ENCODE assay signal across 8 mouse cellular contexts in the genomic region with DNA sequence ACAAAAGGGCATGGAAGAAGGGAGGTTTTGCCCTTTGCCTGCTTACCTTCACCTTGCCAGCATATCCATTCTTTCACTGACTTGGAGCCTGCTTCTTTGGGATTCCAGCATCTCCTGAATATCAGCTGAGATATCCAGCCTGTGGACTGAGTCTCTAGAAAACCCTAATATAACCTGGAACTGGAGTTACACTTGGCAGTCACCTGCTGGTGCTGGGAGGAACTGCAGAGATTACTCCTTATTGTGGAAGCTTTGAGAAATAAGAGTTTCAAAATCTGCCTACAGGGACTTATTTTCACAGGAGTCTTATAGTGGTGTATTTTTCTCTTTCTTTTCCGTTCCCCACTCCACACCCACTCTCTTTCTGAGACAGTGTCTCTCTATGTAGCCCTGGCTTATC.
A peak's percentile ranks its signal among the peaks of the same experiment; 100 is the strongest.
DNase-seq lines count a peak whose midpoint lies in the region.

No protein-coding gene starts in this region.

- peak; percentile 58 to 66 for DNase-seq in cerebellum, postnatal 10 days
- DNase-seq in cerebellum, adult 11-12 months: no peak
- peak; percentile 11 for DNase-seq in ovary, postnatal 14 days (ENCODE audit: low spot score)
- DNase-seq in ovary, adult 18-20 months (ENCODE audit: low spot score): no peak
- DNase-seq in embryo, embryonic 11 days: peak; percentile 57
- peak; percentile 35 for DNase-seq in layer of hippocampus, adult 9-11 months
- peak; percentile 63 for DNase-seq in naive thymus-derived CD4-positive, alpha-beta T cell, adult 2 months (ENCODE audit: low read depth)
- no peak for DNase-seq in urinary bladder, postnatal 4 days (ENCODE audit: low spot score in 2 of 2)

Comparison
In these comparisons a context has a peak if more than half of its experiments do, and no peak if none do; other contexts are left out.
1. DNase-seq: peak in cerebellum, postnatal 10 days (2 of 2), ovary, postnatal 14 days (single experiment), embryo, embryonic 11 days (single experiment), layer of hippocampus, adult 9-11 months (single experiment) and naive thymus-derived CD4-positive, alpha-beta T cell, adult 2 months (single experiment); none in cerebellum, adult 11-12 months (single experiment), ovary, adult 18-20 months (single experiment) and urinary bladder, postnatal 4 days (0 of 2).